Mouse (Mus musculus) liver, embryonic 16.5 days (tissue): ENCODE data around the gene Etl4. TPM values are rescaled to one million over a fixed set of nuclear protein-coding genes. Genes with fewer than 3 reads are reported as not detected.

Experiments
- ATAC-seq: fragments of 200-750 bp; cut with Nextera tagmentation; 2 replicates; pipeline ENCODE4 v1.8.0; 2017; ENCODE audit warnings: low read depth, mild to moderate bottlenecking, moderate number of reproducible peaks, moderate library complexity
- H3K27ac ChIP-seq: fragments of 300-500 bp; sonication (generic); 2 replicates; pipeline ENCODE4 v1.5.1; 2014; ENCODE audit warnings: mild to moderate bottlenecking, low read length
- H3K27me3 ChIP-seq: fragments of 300-500 bp; sonication (generic); 2 replicates; pipeline ENCODE4 v1.6.1; 2014; ENCODE audit warnings: low read depth, low read length, mixed read lengths; ENCODE audit not compliant: control insufficient read depth, insufficient read depth
- H3K36me3 ChIP-seq: fragments of 300-500 bp; sonication (generic); 2 replicates; pipeline ENCODE4 v1.6.1; 2014; ENCODE audit warnings: mild to moderate bottlenecking; ENCODE audit not compliant: control insufficient read depth, insufficient read depth
- H3K4me1 ChIP-seq: fragments of 300-500 bp; sonication (generic); 2 replicates; pipeline ENCODE4 v1.6.1; 2014; ENCODE audit warnings: low read depth, low read length, mixed read lengths; ENCODE audit not compliant: control insufficient read depth
- H3K4me2 ChIP-seq: fragments of 300-500 bp; sonication (generic); 2 replicates; pipeline ENCODE4 v1.6.1; 2014; ENCODE audit warnings: low read depth, low read length, mixed read lengths
- H3K4me3 ChIP-seq: fragments of 300-500 bp; sonication (generic); 2 replicates; pipeline ENCODE4 v1.5.1; 2014; ENCODE audit warnings: low read depth, mild to moderate bottlenecking, low read length
- H3K9ac ChIP-seq: fragments of 300-500 bp; sonication (generic); 2 replicates; pipeline ENCODE4 v1.6.1; 2014; ENCODE audit warnings: low read depth, low read length
- H3K9me3 ChIP-seq: fragments of 300-500 bp; sonication (generic); replicated peaks from 2 replicates; pipeline ENCODE4 v1.6.1; 2016; ENCODE audit warnings: low read length; ENCODE audit not compliant: control insufficient read depth
- WGBS: fragments of 180-500 bp; shearing (Covaris S2); extraction: QIAGEN DNeasy Blood & Tissue Kit; methylation state at CpG from one replicate; pipeline ENCODE4 v1.1.7; 2014; ENCODE audit not compliant: insufficient replicate concordance; 5-methylcytosine and 5-hydroxymethylcytosine counted together
- polyA plus RNA-seq: library from polyadenylated mRNA; unstranded; fragments of >200 nt; fragmentation: Nextera tagmentation; extraction: Ambion mirVana; gene quantifications from 2 replicates; pipeline ENCODE4 v1.2.1, GENCODE M21; 2015

Etl4 gene
- polyA plus RNA-seq: 3.0 and 3.4 TPM in 2 replicates

DNA sequence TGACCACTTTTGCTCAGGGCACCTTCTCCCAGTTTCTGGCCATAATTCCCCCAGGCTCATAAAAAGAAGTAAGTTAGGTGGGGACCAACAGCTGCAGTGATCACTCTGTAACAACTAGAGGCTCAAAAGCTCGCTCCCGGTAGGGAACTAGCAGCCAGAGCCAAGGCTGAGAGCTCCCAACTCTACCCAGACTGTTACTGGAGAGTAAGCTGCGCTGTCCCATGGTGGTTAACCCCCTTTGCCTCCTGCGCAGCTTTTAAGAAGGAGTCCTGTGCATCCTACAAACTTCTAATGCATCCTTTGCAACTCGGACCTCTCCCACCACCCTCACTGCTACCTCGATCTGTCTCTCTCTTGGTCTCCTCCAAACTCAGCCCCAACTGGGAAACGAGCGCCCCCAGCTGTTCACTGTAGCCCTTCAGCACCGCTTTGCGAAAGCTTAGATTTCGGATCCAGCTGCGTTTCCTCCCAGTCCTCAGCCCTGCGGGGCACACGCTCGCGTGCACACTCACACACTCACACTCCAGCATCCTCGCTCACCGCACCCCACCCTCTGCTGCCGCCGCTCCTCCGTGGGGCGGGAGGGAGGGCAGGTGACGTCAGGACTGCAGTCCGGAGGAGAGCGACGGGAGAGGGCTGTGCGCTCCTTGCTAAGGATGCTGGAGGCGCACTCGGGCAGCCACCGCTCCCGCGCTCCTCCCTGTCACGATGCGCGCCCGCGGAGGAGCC is at the start of gene Etl4:
TSS of gene Etl4 (plus strand) at position 610 of the 729 bp plus-strand sequence.
- Histone ChIP-seq H3K4me3 (peak within 1 kb of the TSS; percentile 15; the same call in 1 of the 2 replicates), H3K4me1 (no peaks in the 10 kb centered on the region), H3K27me3 (peaks cover 19% of the 10 kb centered on the region), H3K9me3 (no peaks in the 10 kb centered on the region), H3K36me3 (no peaks in the 10 kb centered on the region), H3K9ac (no peak within 1 kb of the TSS), H3K27ac (no peak within 1 kb of the TSS), H3K4me2 (peak within 1 kb of the TSS; percentile 13; the same call in 1 of the 2 replicates)
- under 1% methylated on average over 37 of the region's 37 CpGs for WGBS
- ATAC-seq: no peak

- no peak overlapping the region for H3K4me3 ChIP-seq
- H3K4me1 ChIP-seq: no peaks in the 10 kb centered on the region
- no peaks in the 10 kb centered on the region for H3K9me3 ChIP-seq
- H3K36me3 ChIP-seq: no peaks in the 10 kb centered on the region
- no peaks in the 10 kb centered on the region for H3K27me3 ChIP-seq
- no peak for ATAC-seq
- H3K4me2 ChIP-seq: no peak overlapping the region
- H3K9ac ChIP-seq: no peak overlapping the region
- H3K27ac ChIP-seq: no peak overlapping the region
These were observed 40.4 kb upstream of the Etl4 start for GRCm38 (mm10) chr2:19869167-19869566.

- no peaks in the 10 kb centered on the region for H3K27me3 ChIP-seq
- no peak overlapping the region for H3K4me2 ChIP-seq
- no peak overlapping the region for H3K9ac ChIP-seq
- H3K4me3 ChIP-seq: no peak overlapping the region
- no peak for ATAC-seq
- H3K27ac ChIP-seq: no peak overlapping the region
- WGBS: 71% methylated on average over 1 of the region's 1 CpGs
- no peaks in the 10 kb centered on the region for H3K4me1 ChIP-seq
- no peaks in the 10 kb centered on the region for H3K36me3 ChIP-seq
- no peaks in the 10 kb centered on the region for H3K9me3 ChIP-seq
These were observed 37.7 kb upstream of the Etl4 start for GRCm38 (mm10) chr2:19871881-19872280.

- WGBS: 23% methylated on average over 4 of the region's 4 CpGs
- H3K4me3 ChIP-seq: no peak overlapping the region
- H3K9me3 ChIP-seq: no peaks in the 10 kb centered on the region
- H3K9ac ChIP-seq: no peak overlapping the region
- no peaks in the 10 kb centered on the region for H3K4me1 ChIP-seq
- H3K27ac ChIP-seq: no peak overlapping the region
- no peaks in the 10 kb centered on the region for H3K36me3 ChIP-seq
- no peak for ATAC-seq
- no peak overlapping the region for H3K4me2 ChIP-seq
- no peaks in the 10 kb centered on the region for H3K27me3 ChIP-seq
These were observed 18.7 kb upstream of the Etl4 start for GRCm38 (mm10) chr2:19890875-19891274.

DNA sequence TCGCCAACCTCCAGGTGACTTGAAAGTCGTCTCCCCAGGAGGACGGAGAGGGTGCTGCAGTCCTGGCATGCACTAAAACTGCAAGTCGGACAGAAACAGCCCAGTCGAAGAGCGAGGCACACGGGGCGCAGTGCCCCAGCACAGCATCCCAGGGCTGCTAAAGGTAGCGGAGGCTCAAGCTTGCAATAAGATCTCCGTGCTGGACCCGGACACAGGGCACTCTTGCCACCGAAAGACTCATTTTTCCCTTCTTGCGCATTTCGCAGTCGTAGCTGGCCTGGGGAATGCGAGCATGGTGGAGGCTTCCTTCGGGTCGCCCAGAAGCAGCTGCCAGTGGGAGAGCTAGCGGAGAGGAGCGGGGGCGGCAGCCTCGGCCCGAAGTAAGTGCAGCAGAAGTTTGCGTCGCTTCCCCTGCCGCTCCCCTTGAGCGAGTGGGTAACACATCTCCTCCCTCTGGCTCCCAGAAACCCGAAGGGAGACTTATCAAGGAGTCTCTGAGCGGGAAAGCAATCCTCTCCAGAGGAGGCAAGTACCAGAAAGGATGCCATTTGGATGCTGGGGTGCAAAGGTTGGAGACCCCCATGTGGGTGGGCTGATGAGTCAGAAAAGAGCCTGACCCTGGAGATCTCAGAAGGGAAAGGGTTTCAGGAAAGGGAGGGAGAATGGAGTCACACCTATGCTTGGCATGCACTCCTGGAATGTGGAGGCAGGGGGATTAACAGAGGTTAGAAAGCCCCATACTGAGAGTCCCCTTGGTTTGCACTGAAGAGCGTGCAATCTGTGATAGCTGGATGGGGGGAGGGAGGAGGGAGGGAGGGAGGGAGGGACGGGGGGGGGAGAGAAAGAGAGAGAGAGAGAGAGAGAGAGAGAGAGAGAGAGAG is 560 bp downstream of the Etl4 start:
- Histone ChIP-seq H3K4me3 (peak overlapping the region; percentile 15; the same call in 1 of the 2 replicates), H3K9me3 (no peaks in the 10 kb centered on the region), H3K27ac (no peak overlapping the region), H3K9ac (no peak overlapping the region), H3K4me1 (no peaks in the 10 kb centered on the region), H3K27me3 (peaks cover 19% of the 10 kb centered on the region), H3K36me3 (no peaks in the 10 kb centered on the region), H3K4me2 (peak overlapping the region; percentile 13; the same call in 1 of the 2 replicates)
- 2% methylated on average over 30 of the region's 31 CpGs for WGBS
- no peak for ATAC-seq

DNA sequence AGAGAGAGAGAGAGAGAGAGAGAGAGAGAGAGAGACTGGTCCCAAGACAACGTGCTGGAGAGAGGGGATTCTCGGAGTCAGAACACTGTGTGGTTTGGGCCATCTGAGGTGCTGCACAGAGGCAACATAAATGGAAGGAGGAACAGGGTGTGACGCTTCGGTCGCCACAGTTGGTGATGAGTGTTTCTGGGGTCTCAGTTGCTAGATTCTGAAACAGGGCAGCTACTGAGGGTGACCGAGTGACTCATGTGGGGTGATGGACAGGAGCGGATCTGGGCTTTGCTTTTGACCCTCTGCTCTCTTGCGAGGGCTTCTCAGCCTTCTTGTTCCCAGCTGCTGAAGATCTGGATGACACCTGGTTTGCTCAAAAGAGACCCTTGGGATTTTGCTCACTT is 1.2 kb downstream of the Etl4 start:
- Histone ChIP-seq H3K9ac (no peak overlapping the region), H3K4me1 (no peaks in the 10 kb centered on the region), H3K36me3 (no peaks in the 10 kb centered on the region), H3K4me3 (no peak overlapping the region), H3K4me2 (no peak overlapping the region), H3K9me3 (no peaks in the 10 kb centered on the region), H3K27ac (no peak overlapping the region), H3K27me3 (peaks cover 19% of the 10 kb centered on the region)
- 5% methylated on average over 8 of the region's 8 CpGs for WGBS
- no peak for ATAC-seq

- Histone ChIP-seq H3K27me3 (no peaks in the 10 kb centered on the region), H3K4me1 (no peaks in the 10 kb centered on the region), H3K27ac (no peak overlapping the region), H3K4me2 (no peak overlapping the region), H3K4me3 (no peak overlapping the region), H3K9me3 (no peaks in the 10 kb centered on the region), H3K36me3 (no peaks in the 10 kb centered on the region), H3K9ac (no peak overlapping the region)
- no peak for ATAC-seq
- WGBS: 26% methylated on average over 6 of the region's 6 CpGs
These were observed 9.6 kb downstream of the Etl4 start for GRCm38 (mm10) chr2:19919190-19919589.

- Histone ChIP-seq H3K4me3 (no peak overlapping the region), H3K4me2 (no peak overlapping the region), H3K9ac (no peak overlapping the region), H3K27me3 (no peaks in the 10 kb centered on the region), H3K9me3 (no peaks in the 10 kb centered on the region), H3K36me3 (no peaks in the 10 kb centered on the region), H3K27ac (no peak overlapping the region), H3K4me1 (no peaks in the 10 kb centered on the region)
- WGBS: 62% methylated on average over 1 of the region's 1 CpGs
- no peak for ATAC-seq
These were observed 20.4 kb downstream of the Etl4 start for GRCm38 (mm10) chr2:19930009-19930408.

GRCm38 (mm10) chr2:19933836-19934235 is 24.3 kb downstream of the Etl4 start:
- Histone ChIP-seq H3K9ac (no peak overlapping the region), H3K36me3 (no peaks in the 10 kb centered on the region), H3K27me3 (no peaks in the 10 kb centered on the region), H3K9me3 (no peaks in the 10 kb centered on the region), H3K4me2 (no peak overlapping the region), H3K27ac (no peak overlapping the region), H3K4me1 (no peaks in the 10 kb centered on the region), H3K4me3 (no peak overlapping the region)
- WGBS: 66% methylated on average over 1 of the region's 1 CpGs
- ATAC-seq: no peak
